Mouse (Mus musculus): ENCODE data around the gene Tbc1d4.

DNA sequence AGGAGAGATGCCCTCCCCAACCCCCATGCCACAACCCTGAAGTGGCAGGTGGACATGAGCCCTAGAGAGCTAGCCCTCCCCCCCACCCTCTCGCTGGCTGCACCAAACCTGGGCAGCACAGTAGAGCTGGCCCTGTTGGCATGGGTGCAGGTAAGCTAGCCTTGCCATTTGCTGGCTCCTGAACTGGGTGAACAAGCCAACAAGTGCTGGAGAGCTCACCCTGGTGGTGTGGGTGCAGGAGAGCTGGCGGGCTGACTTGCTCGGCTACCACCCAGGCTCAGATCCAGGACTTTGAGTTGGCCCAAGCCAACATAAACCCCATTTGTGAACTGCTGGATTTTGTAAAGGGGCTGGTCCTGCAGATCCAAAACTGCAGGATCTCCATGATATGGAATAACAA, 68.5 kb downstream of the Tbc1d4 start:
- TF ChIP-seq CTCF (IDR thresholded peaks at IDR 0.05; ENCODE audit: control insufficient read depth, insufficient read depth, insufficient read length): no peak
- no peak for TF ChIP-seq MAX (IDR thresholded peaks at IDR 0.05)
- no peak for TF ChIP-seq USF1 (IDR thresholded peaks at IDR 0.05; ENCODE audit: low read depth)

All from C2C12 (cell line).